Mouse (Mus musculus): ENCODE measurements around the gene Usp28. TPM values are rescaled to one million over a fixed set of nuclear protein-coding genes. Genes with fewer than 3 reads are reported as not detected.

Usp28 gene
- total RNA-seq, 2 experiments from 2014 or later = 9.1 to 9.7 TPM

DNA sequence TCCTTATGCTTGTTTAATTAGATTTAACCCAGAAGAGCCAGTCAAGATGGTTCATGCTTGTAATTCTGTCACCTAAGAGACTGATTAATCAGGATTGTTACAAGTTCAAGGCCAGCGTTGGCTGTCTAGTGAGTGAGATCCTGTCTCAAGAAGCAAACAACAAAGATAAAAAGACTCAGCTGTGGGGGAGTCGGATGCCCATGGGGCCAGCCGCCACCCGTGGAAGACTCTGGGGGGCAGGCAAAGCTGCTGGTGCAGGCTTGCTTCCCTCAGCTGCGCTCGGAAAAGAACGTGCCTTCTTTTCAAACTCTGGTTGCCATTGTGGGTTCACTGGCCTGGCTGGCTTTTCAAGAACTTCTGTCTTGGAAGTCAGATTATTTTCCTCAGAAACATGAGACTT is 30.6 kb downstream of the Usp28 start:
- DNase-seq (ENCODE audit: low spot score in 2 of 2) = no peak

DNA sequence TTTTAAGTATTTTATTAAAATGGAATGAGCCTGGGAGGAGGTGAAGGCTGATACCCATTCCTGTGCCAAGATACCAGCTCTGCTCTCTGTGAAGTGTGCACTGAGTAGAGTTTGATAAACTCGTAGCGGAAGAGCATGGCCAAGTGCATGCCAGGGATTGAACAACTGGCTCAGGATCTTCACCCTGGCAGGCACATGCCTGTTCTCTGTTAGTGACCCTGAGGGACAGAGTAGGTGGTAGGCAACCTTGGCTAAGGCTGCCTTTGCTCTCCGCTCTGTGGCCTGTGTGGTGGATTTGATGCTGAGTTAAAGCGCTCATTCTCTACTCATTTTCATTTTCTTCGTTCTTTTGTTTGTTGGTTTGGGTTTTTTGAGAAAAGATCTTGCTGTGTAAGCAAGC is 36.1 kb downstream of the Usp28 start:
- DNase-seq (ENCODE audit: low spot score in 2 of 2) = no peak

DNA sequence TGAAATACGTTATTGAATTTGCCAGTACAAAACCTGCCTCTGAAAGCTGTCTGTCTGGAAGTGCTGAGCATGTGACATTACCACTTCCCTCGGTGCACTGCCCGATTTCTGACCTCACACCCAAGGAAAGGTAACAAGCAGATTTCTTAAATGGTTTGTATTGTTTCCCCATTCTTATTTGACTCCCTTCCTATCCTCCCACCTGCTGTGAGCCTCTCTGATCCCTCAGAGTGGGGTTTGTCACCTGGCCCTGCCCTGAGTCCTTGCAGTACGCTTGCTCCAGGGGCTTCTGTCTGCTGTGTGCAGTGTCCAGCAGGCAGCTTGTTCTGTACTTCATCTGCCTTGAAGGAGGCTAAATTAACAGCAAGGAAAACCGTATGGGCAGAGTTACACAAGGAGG is 38.8 kb downstream of the Usp28 start:
- no peak for DNase-seq (ENCODE audit: low spot score in 2 of 2)

DNA sequence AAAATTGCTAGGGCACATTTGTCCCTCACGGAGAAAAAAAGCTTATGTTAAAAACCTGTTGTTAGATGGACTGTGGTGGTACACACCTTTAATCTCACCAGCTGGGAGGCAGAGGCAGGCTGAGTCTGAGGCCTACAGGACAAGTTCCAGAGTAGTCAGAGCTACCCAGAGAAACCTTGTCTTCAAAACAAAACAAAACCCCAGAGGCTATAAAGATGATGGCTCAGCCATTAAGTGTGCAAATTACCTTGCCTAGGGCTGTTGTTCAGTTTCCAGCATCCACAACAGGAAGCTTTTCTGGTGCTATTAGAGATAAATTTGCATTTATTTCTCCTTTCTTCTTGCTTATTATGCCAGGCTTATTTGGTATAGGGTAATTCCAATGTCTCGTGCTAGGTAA is 39.4 kb downstream of the Usp28 start:
- no peak for DNase-seq (ENCODE audit: low spot score in 2 of 2)

DNA sequence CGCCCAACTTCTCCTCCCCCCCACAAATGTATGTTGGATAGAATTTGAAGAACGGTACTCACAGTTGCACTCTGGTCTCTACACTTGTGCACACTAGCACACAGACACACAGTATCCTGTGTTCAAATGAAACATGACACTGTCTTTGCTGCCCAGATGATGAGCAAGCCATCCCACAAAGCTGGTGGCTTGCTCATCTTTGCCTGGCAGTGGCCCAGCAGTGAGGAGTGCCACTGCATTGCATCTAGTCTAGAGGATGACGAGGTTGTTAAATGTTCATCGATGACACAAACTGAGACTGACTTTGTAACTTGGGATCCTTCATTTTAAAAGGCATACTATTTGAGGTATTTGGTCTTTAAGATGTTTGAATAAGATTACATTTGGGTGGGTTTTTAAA is 49.6 kb downstream of the Usp28 start:
- no peak for DNase-seq (ENCODE audit: low spot score in 2 of 2)

DNA sequence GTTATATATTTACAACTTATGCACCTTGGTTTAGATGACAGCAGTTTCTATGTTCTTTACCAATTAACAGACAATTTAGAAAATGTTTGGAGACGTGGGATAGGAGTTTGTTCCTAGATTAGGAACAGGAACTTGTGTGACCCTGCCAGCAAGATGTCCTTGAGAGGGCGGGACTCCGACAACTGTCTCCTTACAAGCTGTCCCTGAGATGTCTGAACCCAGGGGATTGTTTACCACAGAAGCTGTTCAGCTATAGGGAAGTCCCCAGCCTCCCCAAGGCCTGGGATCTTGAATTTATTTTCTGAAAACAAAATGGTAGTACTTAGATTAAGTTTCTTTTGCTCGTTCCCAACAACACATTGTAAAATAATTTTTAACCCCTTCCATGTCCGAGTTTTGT is 65.7 kb downstream of the Usp28 start:
- DNase-seq (ENCODE audit: low spot score in 2 of 2) = no peak

DNA sequence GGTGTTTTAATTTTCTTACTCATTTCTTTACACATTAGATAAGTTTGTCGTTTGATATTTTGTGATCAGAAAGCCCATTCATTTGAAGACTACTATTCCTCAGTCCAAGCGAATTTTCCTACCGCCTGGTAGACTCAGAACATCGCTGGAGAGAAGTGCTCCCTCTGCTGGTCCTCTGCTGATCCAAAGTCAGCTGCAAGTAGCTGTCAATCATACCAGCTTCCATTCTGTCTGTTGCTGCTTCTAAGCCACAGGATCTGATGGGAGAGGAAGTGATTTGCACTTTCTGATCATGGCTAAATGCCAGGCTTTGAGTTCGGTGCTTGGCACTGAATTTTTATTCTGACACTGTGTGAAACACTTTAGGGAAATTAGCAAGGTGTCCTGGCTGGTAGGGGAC is 66.2 kb downstream of the Usp28 start:
- peak; percentile 38 to 50 for DNase-seq (ENCODE audit: low spot score in 2 of 2)

DNA sequence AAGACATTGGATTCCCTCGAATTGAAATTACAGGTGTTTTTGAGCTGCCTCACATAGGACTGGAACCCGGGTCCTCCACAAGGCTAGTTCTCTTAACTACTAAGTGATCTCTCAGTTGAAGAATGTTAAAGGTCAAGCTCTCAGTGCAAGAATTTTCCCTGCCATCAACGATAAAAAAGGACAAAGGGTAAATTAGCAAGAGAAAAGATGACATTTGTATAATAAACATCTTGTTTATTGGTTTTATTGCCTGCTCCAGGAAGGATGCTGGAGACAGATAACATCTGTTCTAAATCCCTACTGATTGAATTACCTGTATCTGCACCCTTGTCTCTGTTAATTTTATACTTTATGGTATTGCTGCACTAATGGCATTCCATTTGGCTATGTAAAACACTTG is 68.9 kb downstream of the Usp28 start:
- no peak for DNase-seq (ENCODE audit: low spot score in 2 of 2)

DNA sequence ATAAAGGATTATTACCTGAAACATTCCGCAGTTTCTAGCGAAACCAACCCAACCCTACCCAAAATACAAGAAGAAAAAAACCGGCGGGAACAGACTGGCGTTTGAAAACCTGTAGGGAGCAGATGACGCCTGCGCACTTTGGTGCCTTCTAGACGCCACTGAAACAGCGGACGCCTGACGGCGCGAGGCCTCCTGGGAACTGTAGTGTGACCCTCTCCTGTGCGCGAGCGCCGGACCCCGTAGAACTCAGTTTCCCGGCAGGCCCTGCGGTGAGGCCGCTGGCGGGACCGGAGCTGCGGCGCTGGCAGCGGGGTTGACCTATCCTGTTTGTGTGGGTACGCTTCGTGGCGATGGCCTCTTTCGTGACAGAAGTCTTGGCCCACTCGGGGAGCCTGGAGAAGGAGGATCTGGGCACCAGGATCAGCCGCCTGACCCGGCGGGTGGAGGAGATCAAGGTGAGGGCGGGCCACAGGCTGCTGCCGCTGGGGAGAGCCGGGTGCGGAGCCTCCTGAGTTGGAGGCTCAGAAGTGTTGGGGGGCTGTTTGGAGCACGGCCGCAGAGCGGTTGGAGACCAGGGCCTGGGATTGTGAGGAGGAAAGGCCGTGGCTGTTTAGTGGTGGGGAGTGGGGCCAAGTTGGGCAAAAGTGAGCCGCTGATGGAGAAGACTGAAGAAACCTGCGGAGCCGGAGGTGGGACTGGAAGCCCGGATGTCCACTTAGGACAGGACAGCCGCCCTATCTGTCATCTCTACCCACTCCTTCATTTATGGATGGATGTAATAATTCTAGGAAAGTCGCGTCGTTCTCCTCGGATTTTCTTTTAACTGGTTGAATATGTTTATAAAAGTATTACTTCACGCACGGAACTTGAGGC is 70.4 kb downstream of the Usp28 start, which contains the start of gene Zw10:
Zw10 (plus strand) TSS at position 281 of the 873 bp plus-strand sequence.
- DNase-seq (ENCODE audit: low spot score in 2 of 2) = peak; percentile 86 to 87

DNA sequence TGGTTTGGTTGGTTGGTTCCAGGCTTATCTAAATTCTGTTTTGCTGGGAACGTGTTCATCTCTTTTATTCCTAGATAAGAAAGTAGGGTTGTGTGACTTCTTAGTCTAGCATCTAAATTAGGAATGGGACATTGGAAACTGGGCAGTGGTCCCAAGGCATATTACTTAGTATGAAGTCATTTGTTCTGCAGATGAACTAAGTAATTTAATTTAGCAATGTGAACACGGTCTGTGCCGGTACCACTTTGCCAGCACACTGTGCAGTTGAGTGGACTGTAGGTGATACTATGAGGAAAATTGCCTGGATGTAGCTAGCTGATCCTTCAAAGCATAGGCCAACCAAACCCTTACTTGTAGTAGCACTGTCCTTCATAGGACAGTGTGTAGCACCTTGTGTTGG is 91.7 kb downstream of the Usp28 start:
- no peak for DNase-seq (ENCODE audit: low spot score in 2 of 2)

DNA sequence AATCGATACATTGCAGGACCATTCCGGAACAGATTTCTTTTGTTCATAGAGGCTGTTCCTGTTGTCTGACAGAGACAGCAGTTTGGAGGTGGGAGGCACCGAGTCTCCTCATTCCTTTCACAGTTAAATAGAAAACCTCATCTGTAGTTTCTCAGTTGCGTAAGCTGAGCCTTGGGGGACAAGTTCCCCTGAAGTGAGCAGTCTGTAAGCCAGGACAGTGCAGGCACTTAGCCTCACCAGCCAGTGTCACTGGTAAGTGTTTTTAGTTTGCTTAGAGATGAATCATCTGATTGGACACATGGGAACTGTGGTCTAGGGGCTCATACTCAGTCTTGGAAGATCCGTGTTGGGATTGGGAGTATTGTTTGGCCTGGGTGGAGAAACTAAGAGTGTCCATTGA is 95.9 kb downstream of the Usp28 start, which contains the start of gene Tmprss5:
Tmprss5 (plus strand) TSS at position 154 of the 400 bp plus-strand sequence.
- DNase-seq (ENCODE audit: low spot score in 2 of 2) = no peak

DNA sequence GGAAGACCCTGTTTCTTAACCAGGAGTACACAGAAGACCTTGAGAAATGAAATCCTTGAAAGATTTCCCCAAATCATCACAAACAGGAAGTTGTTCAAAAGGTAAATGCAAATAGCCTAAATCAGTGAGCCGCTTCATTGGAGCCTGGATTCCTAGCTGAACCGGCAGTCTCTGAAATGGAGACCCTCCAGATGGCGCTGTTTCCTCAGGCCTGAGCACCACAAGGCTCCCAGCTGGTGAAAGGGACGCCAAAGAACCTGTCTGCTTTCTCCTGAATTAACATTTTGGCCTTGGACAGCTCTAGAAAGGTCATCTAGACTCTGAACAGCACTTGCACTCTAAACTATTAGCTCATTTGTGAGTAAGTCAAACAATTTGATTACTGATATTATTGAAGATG is 96.4 kb downstream of the Usp28 start:
- peak; percentile 61 to 69 for DNase-seq (ENCODE audit: low spot score in 2 of 2)

DNA sequence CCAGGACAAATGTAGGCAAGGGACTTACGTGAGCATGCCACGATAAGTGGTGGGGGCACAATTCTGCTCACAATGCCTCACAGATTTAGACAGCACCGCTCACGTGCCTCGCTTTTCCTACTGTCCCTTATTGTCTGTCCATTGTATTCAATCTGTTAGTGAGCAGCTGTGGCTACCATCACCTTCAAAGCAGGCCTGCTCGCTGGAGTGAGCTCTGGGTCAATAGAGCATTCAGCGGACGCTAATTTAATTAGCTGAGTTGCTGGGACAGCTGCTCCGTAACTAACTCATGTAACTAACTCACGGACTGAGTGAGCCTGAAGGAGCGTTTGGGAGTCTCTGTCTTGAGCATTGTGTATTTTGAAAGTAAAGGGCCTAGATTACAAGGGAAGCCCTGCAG is 102.1 kb downstream of the Usp28 start:
- DNase-seq (ENCODE audit: low spot score in 2 of 2) = no peak

Other genes starting within 250 kb of the Usp28 start
- 10 to 100 TPM; 77.6 to 92.0 TPM for gene Zbtb16, start 149.2 kb upstream of the Usp28 start, total RNA-seq (2021)
- 1 to 10 TPM; 4.4 to 7.1 TPM for gene Htr3a, start 74.3 kb upstream of the Usp28 start, total RNA-seq (2021)
- gene Htr3b, start 20.4 kb upstream of the Usp28 start, total RNA-seq (2021) = under 1 TPM in 1 of 2 experiments, not detected in 1; 0.22 TPM
- 10 to 100 TPM; 16.2 to 17.7 TPM for gene Zw10, start 70.2 kb downstream of the Usp28 start, total RNA-seq (2021)
- under 1 TPM; 0.50 to 0.51 TPM for gene Tmprss5, start 95.9 kb downstream of the Usp28 start, total RNA-seq (2021)

Data from adrenal gland, adult 18-20 months (tissue).